Mouse (Mus musculus): ENCODE results near the gene Camk2b. TPM values are rescaled to one million over a fixed set of nuclear protein-coding genes. Genes with fewer than 3 reads are reported as not detected.

The Camk2b gene
- total and polyA plus RNA-seq, 3 experiments: 0.16 TPM; not detected in 2

DNA sequence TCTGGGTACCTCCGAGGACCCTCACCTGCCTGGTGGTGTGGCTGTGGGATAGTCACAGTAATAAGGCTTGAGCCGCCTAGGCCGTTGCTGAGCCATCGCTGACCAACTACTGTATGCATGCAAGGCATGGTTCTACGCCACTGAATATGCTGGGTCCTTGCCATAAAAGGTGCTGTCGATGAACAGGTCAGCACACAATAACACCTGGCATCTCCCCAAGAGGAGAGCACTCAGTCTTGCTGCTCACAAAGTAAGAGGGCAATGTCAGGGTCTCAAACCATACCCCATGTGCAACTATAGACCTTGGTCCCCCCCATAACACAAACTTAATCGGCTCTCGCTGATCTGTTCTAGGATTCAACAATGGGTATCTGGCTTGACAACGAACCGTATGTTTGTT is 7.0 kb downstream of the Camk2b start:
- Histone ChIP-seq H3K27me3 (ENCODE audit: insufficient read depth, low read length) (peaks cover 12% of the 10 kb centered on the region; the same call in 1 of the 2 replicates), H3K36me3 (replicated peaks) (no peaks in the 10 kb centered on the region), H3K4me1 (ENCODE audit: insufficient read depth, low read depth, low read length) (no peaks in the 10 kb centered on the region), H3K4me3 (ENCODE audit: low read depth, low read length) (no peak overlapping the region), H3K9me3 (replicated peaks) (no peaks in the 10 kb centered on the region)
- ATAC-seq (ENCODE audit: extremely low read depth, insufficient number of reproducible peaks, low FRiP score, poor library complexity, severe bottlenecking) (no peak), DNase-seq (ENCODE audit: low spot score) (no peak)
- TF ChIP-seq TAL1 (conservative IDR thresholded peaks at IDR 0.05; ENCODE audit: low read depth, low read length): no peak
- TF ChIP-seq CTCF (IDR thresholded peaks at IDR 0.05; ENCODE audit: low read depth, low read length): no peak
- TF ChIP-seq GATA2 (IDR thresholded peaks at IDR 0.05; ENCODE audit: borderline replicate concordance, low read depth, low read length): no peak
- no peak for TF ChIP-seq GATA1 (IDR thresholded peaks at IDR 0.05; ENCODE audit: borderline replicate concordance, low read length)
- no peak for TF ChIP-seq POLR2AphosphoS5 (IDR thresholded peaks at IDR 0.05; ENCODE audit: insufficient replicate concordance, low read depth, low read length)

DNA sequence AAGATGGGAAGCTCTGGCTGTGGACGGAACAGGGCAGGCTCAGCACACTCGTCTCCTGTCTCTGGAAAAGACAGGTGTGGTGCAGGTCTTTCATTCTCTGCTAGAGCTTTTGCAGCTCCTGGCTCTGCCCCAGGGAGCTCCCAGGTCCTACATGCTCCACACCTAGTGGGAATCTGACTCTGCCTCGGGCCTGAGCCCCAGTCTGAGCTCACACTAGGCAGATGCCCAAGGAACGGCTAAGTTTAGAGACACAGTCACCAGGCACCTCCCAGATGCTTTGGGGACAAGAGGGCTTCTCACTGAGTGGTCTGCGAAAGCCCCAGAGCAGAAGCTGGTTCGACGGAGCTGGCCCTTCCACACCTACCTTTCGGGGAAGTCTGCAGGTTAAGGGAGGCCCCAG is 12.8 kb downstream of the Camk2b start:
- no peaks in the 10 kb centered on the region for H3K4me1 ChIP-seq (ENCODE audit: insufficient read depth, low read depth, low read length)
- H3K4me3 ChIP-seq (ENCODE audit: low read depth, low read length): no peak overlapping the region
- no peaks in the 10 kb centered on the region for H3K36me3 ChIP-seq (replicated peaks)
- H3K9me3 ChIP-seq (replicated peaks): no peaks in the 10 kb centered on the region
- TF ChIP-seq CTCF (IDR thresholded peaks at IDR 0.05; ENCODE audit: low read depth, low read length): no peak
- no peak for TF ChIP-seq GATA1 (IDR thresholded peaks at IDR 0.05; ENCODE audit: borderline replicate concordance, low read length)
- TF ChIP-seq TAL1 (conservative IDR thresholded peaks at IDR 0.05; ENCODE audit: low read depth, low read length): no peak
- no peak for TF ChIP-seq GATA2 (IDR thresholded peaks at IDR 0.05; ENCODE audit: borderline replicate concordance, low read depth, low read length)
- TF ChIP-seq POLR2AphosphoS5 (IDR thresholded peaks at IDR 0.05; ENCODE audit: insufficient replicate concordance, low read depth, low read length): no peak
- ATAC-seq (ENCODE audit: extremely low read depth, insufficient number of reproducible peaks, low FRiP score, poor library complexity, severe bottlenecking) (no peak), DNase-seq (ENCODE audit: low spot score) (no peak)
- H3K27me3 ChIP-seq (ENCODE audit: insufficient read depth, low read length): peaks cover 8% of the 10 kb centered on the region; the same call in 1 of the 2 replicates

DNA sequence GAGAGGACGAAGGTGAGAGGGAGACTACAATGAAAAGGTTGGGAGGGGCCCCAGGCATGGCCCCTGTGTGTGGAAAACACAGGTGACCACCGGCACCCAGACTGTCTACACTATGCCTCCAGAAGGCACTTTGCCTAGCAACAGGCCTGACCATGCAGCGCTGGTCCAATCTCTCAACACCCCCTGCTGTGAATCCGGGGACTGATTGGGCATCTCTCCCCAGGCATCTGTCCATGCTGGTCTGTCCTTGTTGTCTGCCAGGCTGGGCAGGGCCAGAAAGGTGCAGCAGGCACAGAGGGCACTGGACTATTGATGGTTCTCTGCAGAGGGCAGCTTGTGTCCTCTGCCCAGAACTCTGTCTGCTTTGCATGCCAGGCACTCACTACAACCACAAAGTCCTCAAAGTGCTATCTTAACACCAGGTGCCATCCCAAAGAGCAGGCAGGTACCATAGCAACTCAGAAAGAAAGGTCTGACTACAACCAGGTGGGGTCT is 16.0 kb downstream of the Camk2b start:
- no peak for DNase-seq (ENCODE audit: low spot score)
- H3K9me3 ChIP-seq (replicated peaks): no peaks in the 10 kb centered on the region
- TF ChIP-seq TAL1 (conservative IDR thresholded peaks at IDR 0.05; ENCODE audit: low read depth, low read length) (no peak), CTCF (IDR thresholded peaks at IDR 0.05; ENCODE audit: low read depth, low read length) (no peak), GATA2 (IDR thresholded peaks at IDR 0.05; ENCODE audit: borderline replicate concordance, low read depth, low read length) (no peak), POLR2AphosphoS5 (IDR thresholded peaks at IDR 0.05; ENCODE audit: insufficient replicate concordance, low read depth, low read length) (no peak), GATA1 (IDR thresholded peaks at IDR 0.05; ENCODE audit: borderline replicate concordance, low read length) (no peak)
- H3K27me3 ChIP-seq (ENCODE audit: insufficient read depth, low read length): 0 out of 2 replicates have a peak, but pooled peaks cover 8% of the 10 kb centered on the region
- H3K4me1 ChIP-seq (ENCODE audit: insufficient read depth, low read depth, low read length): no peaks in the 10 kb centered on the region
- no peaks in the 10 kb centered on the region for H3K36me3 ChIP-seq (replicated peaks)
- no peak for ATAC-seq (ENCODE audit: extremely low read depth, insufficient number of reproducible peaks, low FRiP score, poor library complexity, severe bottlenecking)
- no peak overlapping the region for H3K4me3 ChIP-seq (ENCODE audit: low read depth, low read length)

DNA sequence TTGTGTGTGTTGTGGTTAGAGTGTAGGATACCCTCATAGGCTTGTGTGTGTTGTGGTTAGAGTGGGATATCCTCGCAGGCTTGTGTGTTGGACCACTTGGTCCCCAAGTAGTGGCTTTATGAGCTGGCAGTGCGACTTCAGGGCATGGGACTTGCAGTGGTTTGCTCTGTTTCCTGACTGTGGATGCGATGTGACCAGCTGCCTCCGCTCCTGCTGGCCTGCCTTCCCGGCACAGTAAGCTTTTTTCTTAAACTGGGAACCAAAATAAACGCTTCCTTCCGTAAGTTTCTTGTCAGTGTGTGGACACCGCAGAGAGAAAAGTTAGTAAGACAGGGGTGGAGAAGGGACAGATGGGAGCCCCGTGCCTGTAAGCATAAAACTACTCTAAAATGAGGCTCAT is 18.0 kb downstream of the Camk2b start:
- DNase-seq (ENCODE audit: low spot score): no peak
- Histone ChIP-seq H3K36me3 (replicated peaks) (no peaks in the 10 kb centered on the region), H3K4me3 (ENCODE audit: low read depth, low read length) (no peak overlapping the region), H3K9me3 (replicated peaks) (no peaks in the 10 kb centered on the region), H3K27me3 (ENCODE audit: insufficient read depth, low read length) (0 out of 2 replicates have a peak, but pooled peaks cover 8% of the 10 kb centered on the region), H3K4me1 (ENCODE audit: insufficient read depth, low read depth, low read length) (no peaks in the 10 kb centered on the region)
- no peak for ATAC-seq (ENCODE audit: extremely low read depth, insufficient number of reproducible peaks, low FRiP score, poor library complexity, severe bottlenecking)
- TF ChIP-seq TAL1 (conservative IDR thresholded peaks at IDR 0.05; ENCODE audit: low read depth, low read length) (no peak), GATA2 (IDR thresholded peaks at IDR 0.05; ENCODE audit: borderline replicate concordance, low read depth, low read length) (no peak)

DNA sequence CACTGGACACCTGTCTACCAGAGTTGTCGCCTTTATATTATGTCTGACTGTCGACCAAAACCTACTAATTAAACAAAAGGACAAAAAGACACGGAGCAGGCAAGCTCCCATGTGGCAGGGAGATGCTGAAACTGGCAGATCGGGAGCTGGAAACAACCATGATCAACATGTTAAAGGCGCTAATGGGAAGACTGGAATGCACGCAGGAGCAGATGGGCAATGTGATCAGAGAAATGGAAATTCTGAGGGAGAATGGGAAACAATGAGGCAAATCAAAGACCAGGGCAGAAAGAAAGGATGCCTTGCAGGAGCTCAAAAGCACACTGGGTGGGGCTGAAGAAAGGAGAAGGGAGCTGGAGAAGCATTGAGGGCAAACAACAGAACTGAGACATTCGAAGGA is 27.2 kb downstream of the Camk2b start:
- H3K4me1 ChIP-seq (ENCODE audit: insufficient read depth, low read depth, low read length): no peaks in the 10 kb centered on the region
- H3K36me3 ChIP-seq (replicated peaks): no peaks in the 10 kb centered on the region
- no peak for ATAC-seq (ENCODE audit: extremely low read depth, insufficient number of reproducible peaks, low FRiP score, poor library complexity, severe bottlenecking)
- no peak for DNase-seq (ENCODE audit: low spot score)
- no peak overlapping the region for H3K4me3 ChIP-seq (ENCODE audit: low read depth, low read length)
- H3K9me3 ChIP-seq (replicated peaks): no peaks in the 10 kb centered on the region
- peaks cover 35% of the 10 kb centered on the region for H3K27me3 ChIP-seq (ENCODE audit: insufficient read depth, low read length)
- no peak for TF ChIP-seq TAL1 (conservative IDR thresholded peaks at IDR 0.05; ENCODE audit: low read depth, low read length)

DNA sequence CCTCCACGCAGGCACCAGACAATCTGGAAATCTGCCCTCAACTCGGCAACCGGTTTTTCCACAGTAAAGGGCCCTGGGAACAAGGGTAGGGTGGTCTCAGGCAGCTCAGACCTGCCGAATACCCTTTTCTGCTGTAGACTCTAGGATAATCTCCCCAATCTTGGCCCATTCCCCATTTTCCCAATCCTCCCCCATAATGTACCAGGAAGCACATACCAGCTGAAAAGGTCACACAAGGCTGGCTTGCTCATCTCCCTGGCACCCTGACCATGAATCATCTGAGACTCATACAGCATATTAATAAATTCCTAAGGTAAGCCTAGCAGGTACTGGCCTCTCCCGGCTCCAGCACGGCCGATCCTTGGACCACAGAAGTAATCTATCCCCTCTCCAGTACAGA is 28.5 kb downstream of the Camk2b start:
- no peak for TF ChIP-seq CTCF (IDR thresholded peaks at IDR 0.05; ENCODE audit: low read depth, low read length)
- TF ChIP-seq POLR2AphosphoS5 (IDR thresholded peaks at IDR 0.05; ENCODE audit: insufficient replicate concordance, low read depth, low read length): no peak
- no peak for TF ChIP-seq GATA2 (IDR thresholded peaks at IDR 0.05; ENCODE audit: borderline replicate concordance, low read depth, low read length)
- no peak for TF ChIP-seq TAL1 (conservative IDR thresholded peaks at IDR 0.05; ENCODE audit: low read depth, low read length)
- no peak for TF ChIP-seq GATA1 (IDR thresholded peaks at IDR 0.05; ENCODE audit: borderline replicate concordance, low read length)
- H3K9me3 ChIP-seq (replicated peaks): no peaks in the 10 kb centered on the region
- H3K4me3 ChIP-seq (ENCODE audit: low read depth, low read length): no peak overlapping the region
- DNase-seq (ENCODE audit: low spot score) (no peak), ATAC-seq (ENCODE audit: extremely low read depth, insufficient number of reproducible peaks, low FRiP score, poor library complexity, severe bottlenecking) (no peak)
- no peaks in the 10 kb centered on the region for H3K4me1 ChIP-seq (ENCODE audit: insufficient read depth, low read depth, low read length)
- H3K36me3 ChIP-seq (replicated peaks): no peaks in the 10 kb centered on the region
- peaks cover 39% of the 10 kb centered on the region for H3K27me3 ChIP-seq (ENCODE audit: insufficient read depth, low read length)

DNA sequence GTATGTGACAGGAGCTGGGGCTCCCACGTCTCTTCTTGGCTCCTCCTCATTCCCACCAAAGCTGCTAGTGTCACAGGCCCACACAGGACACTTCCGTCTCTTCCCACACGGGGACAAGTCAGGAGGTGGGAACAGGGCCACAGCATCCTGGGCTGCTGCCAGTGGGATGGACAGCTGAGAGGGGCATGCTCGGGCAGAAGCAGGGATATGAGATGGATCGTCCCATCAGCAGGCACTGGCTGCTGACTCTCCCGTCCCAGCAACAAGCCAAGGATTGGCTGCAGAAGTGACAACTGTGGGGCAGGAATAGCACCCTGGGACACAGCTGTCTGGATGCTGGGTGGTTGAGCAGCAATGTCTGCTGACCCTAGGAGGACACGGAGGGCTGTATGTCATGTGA is 29.0 kb downstream of the Camk2b start:
- no peak for DNase-seq (ENCODE audit: low spot score)
- Histone ChIP-seq H3K27me3 (ENCODE audit: insufficient read depth, low read length) (peaks cover 41% of the 10 kb centered on the region), H3K4me1 (ENCODE audit: insufficient read depth, low read depth, low read length) (no peaks in the 10 kb centered on the region), H3K9me3 (replicated peaks) (no peaks in the 10 kb centered on the region), H3K36me3 (replicated peaks) (no peaks in the 10 kb centered on the region), H3K4me3 (ENCODE audit: low read depth, low read length) (no peak overlapping the region)
- TF ChIP-seq GATA2 (IDR thresholded peaks at IDR 0.05; ENCODE audit: borderline replicate concordance, low read depth, low read length) (no peak), GATA1 (IDR thresholded peaks at IDR 0.05; ENCODE audit: borderline replicate concordance, low read length) (no peak), TAL1 (conservative IDR thresholded peaks at IDR 0.05; ENCODE audit: low read depth, low read length) (no peak), POLR2AphosphoS5 (IDR thresholded peaks at IDR 0.05; ENCODE audit: insufficient replicate concordance, low read depth, low read length) (no peak), CTCF (IDR thresholded peaks at IDR 0.05; ENCODE audit: low read depth, low read length) (no peak)
- ATAC-seq (ENCODE audit: extremely low read depth, insufficient number of reproducible peaks, low FRiP score, poor library complexity, severe bottlenecking): no peak
